ENCODE assay signal across 9 mouse cellular contexts in the genomic region with DNA sequence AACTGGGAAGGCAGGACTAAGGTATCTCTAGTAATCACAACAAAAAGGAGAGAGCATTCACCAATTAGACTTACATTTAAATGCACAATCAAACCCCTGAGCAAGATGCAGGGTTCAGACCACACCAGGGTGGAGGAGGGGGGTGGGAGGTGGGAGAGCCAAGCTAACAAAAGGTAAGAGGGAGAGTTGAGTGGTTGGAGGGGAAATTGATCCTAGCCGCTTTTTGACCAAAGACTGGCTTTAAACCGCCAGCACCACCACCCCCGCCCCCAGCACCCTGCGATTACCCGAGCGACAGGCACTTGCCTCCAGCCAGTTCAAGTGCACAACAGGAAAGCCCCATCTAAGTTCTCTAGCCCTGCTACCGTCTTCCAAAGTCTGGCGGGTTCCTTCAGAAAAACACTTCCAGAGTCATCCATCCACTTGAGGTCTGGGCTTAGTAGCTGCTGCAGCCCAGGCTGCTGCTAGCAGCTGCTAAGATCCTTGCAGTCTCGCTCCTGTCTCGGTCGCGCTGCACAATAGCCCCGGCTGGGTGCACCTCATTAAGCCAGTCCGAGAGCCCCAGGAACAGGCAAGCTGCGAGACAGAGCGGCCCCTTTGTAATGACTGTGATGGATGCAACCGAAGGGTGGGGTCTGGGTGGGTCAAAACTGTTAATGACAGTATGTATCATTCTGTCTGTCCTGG. TPM values are rescaled to one million over a fixed set of nuclear protein-coding genes. Genes with fewer than 3 reads are reported as not detected.
DNase-seq lines count a peak whose midpoint lies in the region; ATAC-seq and TF ChIP-seq lines count a peak whose summit lies in the region.
"Had no signal": no experiment of that assay in that cellular context is flagged by ENCODE, and none has a peak within 500 bp of the region (broad histone marks: within the 10 kb centered on the region; RNA-seq: fewer than 3 reads in every experiment).

No protein-coding gene starts in this region.

- WGBS in kidney, embryonic 14.5 days: 1% methylated on average over 17 of the region's 17 CpGs
- WGBS in midbrain, postnatal 0 days: 0% methylated on average over 17 of the region's 17 CpGs

- H3K27ac ChIP-seq in kidney, embryonic 14.5 days (ENCODE audit: low read depth, low read length): no peak overlapping the region
- H3K27ac ChIP-seq in midbrain, postnatal 0 days (ENCODE audit: low read depth, low read length): 0 out of 2 replicates have a peak overlapping the region, but pooled peaks have one; percentile 8

- H3K36me3 ChIP-seq in kidney, embryonic 14.5 days (ENCODE audit: control insufficient read depth, insufficient read depth, low read length): no peaks in the 10 kb centered on the region
- no peaks in the 10 kb centered on the region for H3K36me3 ChIP-seq in midbrain, postnatal 0 days (ENCODE audit: insufficient read depth, low read length)

- ATAC-seq in kidney, embryonic 14.5 days (ENCODE audit: low FRiP score, low TSS enrichment): peak; percentile 82
- peak; percentile 65 for ATAC-seq in midbrain, postnatal 0 days (ENCODE audit: low FRiP score)
- ATAC-seq: Patski had no signal

- H3K4me3 ChIP-seq in kidney, embryonic 14.5 days (ENCODE audit: low read length): peak overlapping the region; percentile 35
- peak overlapping the region; percentile 56 for H3K4me3 ChIP-seq in midbrain, postnatal 0 days (ENCODE audit: low read depth, low read length)

- peak overlapping the region; percentile 57 for H3K4me2 ChIP-seq in kidney, embryonic 14.5 days (replicated peaks; ENCODE audit: low read depth, low read length)
- H3K4me2 ChIP-seq in midbrain, postnatal 0 days (ENCODE audit: low read depth, low read length, poor library complexity, severe bottlenecking): peak overlapping the region; percentile 97

- H3K27me3 ChIP-seq in kidney, embryonic 14.5 days (ENCODE audit: control insufficient read depth, insufficient read depth, low read length): peaks cover 5% of the 10 kb centered on the region
- no peaks in the 10 kb centered on the region for H3K27me3 ChIP-seq in midbrain, postnatal 0 days (ENCODE audit: insufficient read depth, low read length)

- DNase-seq in kidney, adult 18-20 months: no peak
- DNase-seq in brain, adult 2 months (ENCODE audit: low read depth, low spot score): peak; percentile 51
- DNase-seq in forelimb bud, embryonic 11.5 days (ENCODE audit: low read depth, low spot score): peak; percentile 43
- DNase-seq in midbrain, postnatal 0 days (ENCODE audit: low spot score): peak; percentile 67
- DNase-seq in thymus, postnatal 10 days (ENCODE audit: low spot score in 2 of 2): no peak
- DNase-seq in T-cell, adult 2 months (ENCODE audit: low spot score): no peak
- DNase-seq in natural killer cell, adult 2 months (ENCODE audit: low spot score in 2 of 2): no peak

- H3K4me1 ChIP-seq in kidney, embryonic 14.5 days (ENCODE audit: control insufficient read depth, insufficient read depth, low read length): 0 out of 2 replicates have a peak, but pooled peaks cover 3% of the 10 kb centered on the region
- no peaks in the 10 kb centered on the region for H3K4me1 ChIP-seq in midbrain, postnatal 0 days (ENCODE audit: insufficient read depth, low read length)

- no peak overlapping the region for H3K9ac ChIP-seq in kidney, embryonic 14.5 days (ENCODE audit: low read depth, low read length)
- H3K9ac ChIP-seq in midbrain, postnatal 0 days (replicated peaks; ENCODE audit: low read length, poor library complexity, severe bottlenecking): peak overlapping the region; percentile 48

- no peaks in the 10 kb centered on the region for H3K9me3 ChIP-seq in kidney, embryonic 14.5 days (ENCODE audit: control insufficient read depth, low read length)
- H3K9me3 ChIP-seq in midbrain, postnatal 0 days (ENCODE audit: low read length): no peaks in the 10 kb centered on the region

- no peak for TF ChIP-seq CTCF in midbrain, postnatal 0 days (IDR thresholded peaks at IDR 0.05)

RNA-seq across cellular contexts. Expression of a gene that starts 0.9 kb away (rescaled TPM):
- 2.7 and 3.7 TPM in 2 replicates for polyA plus RNA-seq in kidney, embryonic 14.5 days (2014; fragmentation: Nextera tagmentation; extraction: Ambion mirVana)
- total RNA-seq in midbrain, postnatal 0 days (2014; rRNA removed): 80.6 and 96.6 TPM in 2 replicates
- 100.0 and 107 TPM in 2 replicates for polyA plus RNA-seq in midbrain, postnatal 0 days (2015; fragmentation: Nextera tagmentation; extraction: Ambion mirVana)
- polyA plus RNA-seq: Patski had no signal

Comparison
In these comparisons a context has a peak if more than half of its experiments do, and no peak if none do; other contexts are left out.
1. DNase-seq: peak in brain, adult 2 months (single experiment), forelimb bud, embryonic 11.5 days (single experiment) and midbrain, postnatal 0 days (single experiment); none in kidney, adult 18-20 months (single experiment), thymus, postnatal 10 days (0 of 2), T-cell, adult 2 months (single experiment) and natural killer cell, adult 2 months (0 of 2).
2. RNA of a gene that starts 0.9 kb away (polyA plus RNA-seq): 100.0 to 107 TPM in midbrain, postnatal 0 days; 2.7 to 3.7 TPM in kidney, embryonic 14.5 days; every median in the first group is over 10 times any median in the second.